Mouse (Mus musculus): Measurements from ENCODE around the gene Rhbdf1.
"Not testable (repeated sequence)": the region's sequence is repeated elsewhere in the genome, so short reads cannot be mapped to it uniquely, and the experiment has no call there.

Gene Rhbdf1

DNA sequence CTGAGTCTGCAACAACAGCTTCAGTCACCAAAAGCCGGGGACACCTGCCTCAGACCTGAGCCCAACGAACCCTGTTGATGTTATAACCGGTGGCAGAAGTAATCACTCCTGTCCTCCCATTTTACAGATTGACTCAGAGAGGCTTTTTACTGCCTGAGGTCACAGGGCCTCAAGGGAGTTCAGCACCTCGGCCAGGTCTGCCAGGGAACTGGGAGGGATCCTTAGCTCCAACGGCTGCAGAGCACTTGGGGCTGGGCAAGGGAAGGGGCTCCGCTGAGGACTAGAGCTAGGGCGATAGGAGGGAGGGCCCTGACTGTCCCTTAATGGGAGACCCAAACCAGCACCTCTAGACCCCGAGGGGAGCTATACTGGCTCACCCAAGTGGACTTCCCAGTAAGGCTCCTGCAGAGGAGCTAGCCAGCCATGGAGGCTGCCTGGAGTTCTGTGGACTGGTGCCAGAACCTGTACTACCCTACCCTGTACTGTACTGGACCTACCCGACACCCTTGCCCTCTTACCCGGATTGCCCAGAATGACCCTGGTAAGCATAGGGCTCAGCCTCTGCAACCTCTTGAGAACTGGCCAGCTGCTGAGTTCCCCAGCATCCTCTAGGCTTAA is 1.4 kb downstream of the Rhbdf1 start:
- DNase-seq, result no peak

DNA sequence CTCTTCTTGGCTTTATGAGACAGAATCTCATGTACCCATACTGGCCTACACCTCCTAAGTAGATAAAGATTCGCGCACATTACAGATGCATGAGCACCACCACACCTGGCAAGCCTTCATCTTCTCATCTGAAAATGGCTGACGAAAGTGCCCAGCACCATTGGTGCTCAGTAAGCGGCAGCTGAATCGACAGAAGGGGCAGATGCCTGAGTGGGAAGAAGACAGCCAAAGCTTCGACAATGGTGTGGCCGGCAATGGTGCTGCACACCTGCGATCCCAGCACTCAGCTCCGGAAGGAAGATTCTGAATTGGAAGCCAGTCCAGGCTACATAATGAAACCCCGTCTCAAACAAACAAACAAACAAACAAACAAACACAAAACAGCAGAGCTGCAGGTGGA is 2.8 kb downstream of the Rhbdf1 start:
- no peak for DNase-seq

DNA sequence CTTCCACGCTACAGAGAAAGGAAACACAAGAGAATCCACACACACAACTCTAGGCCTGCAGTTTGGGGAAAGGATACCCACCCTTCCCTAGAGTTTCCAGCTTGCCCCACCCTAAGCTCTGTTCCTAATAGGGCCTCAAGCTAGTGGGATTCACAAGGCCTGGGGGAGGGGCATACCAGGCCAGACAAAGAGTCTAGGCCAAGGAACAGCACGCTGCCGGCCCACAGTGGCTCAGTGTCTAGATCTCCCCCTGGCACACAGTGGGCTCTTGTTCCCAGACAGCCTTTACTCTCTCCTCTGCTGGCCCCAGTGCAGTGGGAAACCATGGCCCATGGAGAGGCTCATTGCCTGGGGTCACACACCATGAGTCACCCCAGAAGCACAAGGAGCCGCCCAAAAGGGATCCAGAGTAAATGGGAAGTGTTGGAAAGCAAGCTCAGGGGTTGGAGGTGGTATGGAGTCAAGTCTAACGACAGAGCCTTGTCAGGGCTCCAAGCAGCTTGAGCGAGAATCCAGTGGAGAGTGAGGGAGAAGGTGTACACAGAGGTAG is 3.5 kb downstream of the Rhbdf1 start:
- no peak for DNase-seq

DNA sequence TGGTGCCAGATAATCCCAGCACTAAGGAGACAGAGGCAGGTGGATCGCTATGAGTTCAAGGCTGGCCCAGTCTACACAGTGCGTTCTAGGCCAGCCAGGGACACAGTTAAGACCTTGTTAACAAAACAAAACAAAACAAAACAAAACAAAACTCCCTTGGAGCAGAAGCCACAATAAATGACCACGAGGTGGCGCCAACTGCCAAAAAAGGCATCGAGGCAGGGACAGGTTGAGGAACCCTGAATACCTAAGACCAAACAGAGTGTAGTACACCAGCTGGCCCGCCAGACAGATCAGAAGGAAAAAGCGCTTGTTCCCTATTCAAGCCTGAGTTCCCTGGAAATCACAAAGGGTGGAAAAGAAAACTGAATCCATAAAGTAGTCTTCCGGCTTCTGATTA is 5.2 kb downstream of the Rhbdf1 start:
- peak; percentile 79 for DNase-seq

DNA sequence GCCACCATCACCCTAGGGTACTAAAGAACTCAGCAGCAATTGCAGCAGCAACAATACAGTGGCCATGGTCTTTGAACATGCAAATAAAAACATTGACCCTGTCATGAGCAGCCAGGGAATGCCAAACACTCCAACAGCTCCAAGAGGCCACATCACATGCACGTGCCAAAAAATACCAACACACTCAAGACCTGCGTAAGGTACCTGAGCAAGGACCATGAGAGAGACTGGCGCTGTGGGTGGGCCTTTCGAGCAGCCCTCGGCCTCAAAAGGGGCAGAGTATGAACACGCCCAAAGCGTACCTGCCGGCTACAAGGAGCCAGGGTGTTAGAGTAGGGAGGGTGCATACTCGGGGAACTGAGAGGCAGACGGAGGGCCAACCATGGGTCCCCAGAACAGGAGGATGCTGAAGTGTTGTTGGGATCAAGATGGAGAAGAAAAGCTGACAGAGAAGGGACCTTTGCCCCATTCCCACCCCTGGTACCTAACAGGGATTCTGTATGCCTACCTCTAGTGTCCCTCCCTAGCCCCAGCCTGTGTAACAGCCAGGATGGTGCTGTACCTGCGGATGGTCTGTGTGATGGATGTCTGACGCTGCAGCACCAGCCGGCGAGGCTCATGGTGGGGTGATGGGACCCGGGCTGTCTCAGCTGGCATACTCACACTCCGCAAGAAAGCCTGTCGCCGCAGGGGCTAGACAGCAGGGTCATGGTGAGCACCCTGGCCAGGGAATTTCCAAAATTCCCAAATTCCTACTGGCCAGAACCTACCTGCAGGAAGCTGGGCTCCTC is 6.5 kb downstream of the Rhbdf1 start:
- no peak for DNase-seq

DNA sequence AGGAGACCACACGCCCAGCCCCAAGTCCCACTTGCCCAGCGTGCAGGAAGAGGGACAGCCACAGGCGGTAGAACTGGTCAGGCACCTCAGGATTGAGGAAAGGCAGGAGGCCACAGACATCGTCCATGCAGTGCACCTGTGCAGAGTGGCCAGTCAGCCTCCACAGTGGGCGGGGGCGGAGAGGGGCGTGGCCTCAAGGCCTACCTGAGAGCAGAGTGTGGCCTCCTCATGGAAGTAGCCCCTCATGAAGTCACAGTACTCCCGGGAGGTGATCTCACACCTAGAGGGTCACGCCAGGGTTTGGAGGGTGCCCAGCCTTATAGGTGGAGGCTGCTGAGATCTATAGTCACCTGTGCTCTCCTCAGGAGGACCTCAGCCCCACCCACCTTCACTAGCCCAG is 11.5 kb downstream of the Rhbdf1 start:
- no peak for DNase-seq

DNA sequence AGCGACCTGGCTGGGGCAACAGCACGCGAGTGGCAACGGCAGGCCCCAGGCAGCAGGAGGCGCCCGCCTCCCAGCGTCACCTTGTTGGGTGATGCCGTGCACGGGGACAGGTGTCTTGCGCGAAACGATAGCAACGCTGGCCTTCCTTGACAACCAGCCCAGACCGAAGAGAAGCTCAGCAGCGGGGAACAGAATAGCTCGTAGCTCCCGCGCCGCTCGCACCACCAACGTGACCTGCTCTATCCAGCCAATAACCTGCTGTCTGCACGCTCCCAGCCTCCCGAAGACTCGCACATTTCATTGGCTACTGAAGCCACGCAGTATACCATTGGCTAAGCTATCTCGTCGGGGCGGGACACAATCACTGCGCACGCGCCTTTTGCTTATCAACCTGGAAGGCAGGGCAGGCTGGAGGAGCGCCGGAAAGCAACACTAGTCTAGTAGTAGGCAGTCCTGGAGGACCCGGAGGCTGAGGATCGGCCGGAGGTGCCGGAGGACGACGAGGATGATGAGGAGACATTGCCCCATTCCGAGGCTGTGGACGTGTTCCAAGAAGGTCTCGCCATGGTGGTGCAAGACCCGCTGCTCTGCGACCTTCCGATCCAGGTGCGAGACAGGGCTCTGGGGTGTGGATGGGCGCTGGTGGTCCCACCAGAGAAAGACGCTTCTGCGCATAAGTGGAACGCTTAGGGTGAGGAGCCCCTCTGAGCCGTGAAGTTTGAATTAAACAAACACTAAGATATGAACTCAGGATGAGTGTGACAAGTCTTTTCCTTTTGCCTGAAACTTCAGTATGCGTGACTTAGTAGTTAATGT is 16.8 kb downstream of the Rhbdf1 start, which contains the start of gene Snrnp25:
Gene Snrnp25, plus strand, starts transcription at position 358 of the 816 bp plus-strand sequence.
- peak; percentile 99 for DNase-seq

DNA sequence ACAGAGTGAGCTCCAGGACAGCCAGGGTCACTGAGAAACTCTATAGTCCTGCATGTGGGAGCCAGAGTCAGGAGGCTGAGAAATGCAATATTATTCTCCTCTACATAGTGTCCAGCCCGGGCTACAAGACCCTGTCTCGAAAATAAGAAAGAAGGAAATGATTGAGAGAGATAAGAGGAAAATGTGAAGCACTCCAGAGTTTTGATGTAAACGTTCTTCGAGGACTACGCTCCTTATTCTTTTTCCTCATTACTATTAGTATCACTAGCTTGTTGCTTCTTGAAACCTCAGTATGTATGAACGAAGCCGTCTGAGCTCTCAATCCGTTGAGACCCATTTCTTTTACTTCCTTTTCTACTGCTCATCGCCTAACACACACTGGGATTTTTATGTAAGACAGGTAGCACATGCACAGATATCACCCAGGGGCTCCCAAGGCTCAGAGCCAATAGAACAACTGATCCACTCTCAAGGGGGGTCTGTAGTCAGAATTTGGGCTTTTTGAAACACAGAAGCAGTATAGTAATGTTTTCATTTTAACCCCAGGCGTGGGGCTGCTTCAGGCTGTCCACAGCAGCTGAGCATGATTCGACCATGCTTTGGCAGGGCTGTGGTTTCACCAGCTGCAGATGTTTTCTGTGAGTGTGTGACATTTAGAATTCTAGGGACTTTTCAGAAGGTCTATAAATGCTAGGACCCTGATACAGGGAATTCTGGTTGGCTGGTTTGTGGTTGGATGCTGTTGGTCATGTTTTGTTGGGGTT is 20.0 kb downstream of the Rhbdf1 start:
- no peak for DNase-seq

DNA sequence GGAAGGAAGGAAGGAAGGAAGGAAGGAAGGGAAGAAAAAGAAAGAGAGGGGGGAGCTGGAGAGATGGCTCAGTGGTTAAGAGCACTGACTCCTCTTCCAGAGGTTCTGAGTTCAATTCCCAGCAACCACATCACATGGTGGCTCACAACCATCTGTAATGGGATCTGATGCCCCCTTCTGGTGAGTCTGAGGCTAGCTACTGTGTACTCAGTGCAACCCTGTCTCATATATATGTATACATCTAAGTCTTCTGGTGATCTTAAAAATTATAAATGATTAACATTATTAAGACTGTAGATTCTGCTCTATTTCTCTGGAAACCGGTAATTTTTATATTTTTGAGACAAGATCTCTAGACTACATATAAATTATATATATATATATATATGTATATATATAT is 21.1 kb downstream of the Rhbdf1 start:
- DNase-seq, result not testable (repeated sequence)

DNA sequence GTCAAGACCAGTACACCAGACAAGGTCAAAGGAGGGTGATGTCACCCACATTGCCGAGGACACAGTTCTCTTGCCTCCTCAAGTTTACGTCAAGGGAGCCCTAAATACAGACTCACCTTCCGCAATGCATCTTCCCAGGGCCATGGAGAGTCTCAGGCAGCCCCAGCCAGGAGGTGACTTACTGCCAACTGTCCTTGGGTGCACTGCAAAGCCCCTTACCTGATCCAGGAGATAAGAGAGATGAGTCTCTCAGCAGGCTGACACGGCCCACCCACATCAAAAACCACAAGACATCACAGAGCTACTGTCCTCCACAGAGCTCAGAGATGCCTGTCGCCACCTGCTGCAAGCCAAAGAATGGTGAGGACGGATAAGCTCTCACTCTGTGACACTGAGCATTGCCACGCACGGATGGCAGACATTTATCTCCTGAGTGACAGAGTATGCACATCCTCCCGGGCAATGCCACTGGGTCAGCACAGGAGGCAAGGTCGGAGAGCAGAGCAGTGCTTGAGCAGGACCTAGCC is 22.0 kb downstream of the Rhbdf1 start, which contains the start of gene Il9r:
Gene Il9r, minus strand, starts transcription at position 205 of the 527 bp plus-strand sequence.
- DNase-seq, result no peak

DNA sequence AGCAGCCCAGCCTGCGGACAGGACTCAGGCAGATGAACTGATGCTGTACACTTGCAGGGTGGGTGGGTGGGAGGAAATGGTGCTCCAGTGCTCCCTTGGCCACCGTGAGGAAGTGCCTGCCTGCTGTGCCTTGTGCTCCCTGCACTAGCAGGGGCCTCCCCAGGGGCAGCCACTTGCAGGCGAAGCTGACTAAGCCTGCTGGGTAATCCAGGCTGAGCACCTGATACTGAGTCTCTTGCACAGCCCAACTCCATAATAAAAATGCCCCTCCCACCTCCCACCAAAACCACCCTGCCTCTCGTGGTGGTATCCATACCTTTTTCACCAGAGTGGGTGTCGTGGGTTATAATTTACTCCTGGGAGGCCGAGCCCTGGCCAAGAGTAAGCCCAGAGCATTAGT is 22.9 kb downstream of the Rhbdf1 start:
- no peak for DNase-seq

DNA sequence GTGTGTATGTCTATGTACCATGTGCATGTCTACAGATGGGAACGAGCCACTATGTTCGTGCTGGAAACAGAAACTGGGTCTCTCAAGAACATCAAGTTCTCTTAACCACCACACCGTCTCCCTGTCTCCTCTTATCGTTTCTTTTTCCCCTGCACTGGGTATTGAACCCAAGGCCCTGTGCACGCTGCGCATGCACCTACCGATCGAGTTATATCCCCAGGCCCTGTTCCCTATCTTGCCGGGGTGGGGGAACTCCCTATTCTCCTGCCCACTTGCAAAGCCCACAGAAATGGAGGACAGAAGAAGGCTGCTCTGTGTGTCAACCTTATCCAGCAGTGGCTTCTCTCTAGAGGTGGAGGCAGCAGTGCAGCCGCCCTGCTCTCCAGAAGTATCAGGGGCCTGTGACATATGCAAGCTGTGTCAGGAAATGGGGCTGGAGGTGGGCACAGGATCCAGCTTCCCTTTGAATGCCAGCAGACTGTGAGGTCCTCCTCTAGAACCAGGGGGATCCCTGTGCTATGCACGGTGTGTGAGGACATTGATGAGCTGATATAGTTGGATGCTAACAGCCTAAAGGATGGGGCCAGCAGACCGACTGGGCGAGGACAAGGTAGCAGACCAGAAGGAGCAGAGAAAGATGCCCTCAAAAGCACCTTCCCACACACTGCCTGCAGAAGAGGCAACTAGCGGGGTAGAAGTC is 23.7 kb downstream of the Rhbdf1 start:
- no peak for DNase-seq

DNA sequence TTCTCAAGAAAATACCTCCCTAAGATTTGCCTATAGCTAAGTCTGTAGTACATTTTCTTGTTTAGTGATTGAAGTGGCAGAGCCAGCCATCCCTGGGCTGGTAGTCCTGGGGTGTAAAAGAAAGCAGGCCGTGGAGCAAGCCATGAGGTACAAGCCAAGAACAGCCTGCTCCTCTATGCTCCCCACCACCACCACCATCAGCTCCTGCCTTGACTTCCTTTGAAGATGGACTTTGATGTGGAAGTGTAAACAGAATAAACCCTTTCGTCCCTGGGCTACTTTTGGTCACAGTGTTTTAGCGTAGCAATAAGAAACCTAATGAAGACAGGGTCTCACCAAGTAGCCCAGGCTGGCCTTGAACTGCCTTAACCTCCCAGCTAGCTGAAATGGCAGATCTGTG is 24.3 kb downstream of the Rhbdf1 start:
- DNase-seq, result no peak

DNA sequence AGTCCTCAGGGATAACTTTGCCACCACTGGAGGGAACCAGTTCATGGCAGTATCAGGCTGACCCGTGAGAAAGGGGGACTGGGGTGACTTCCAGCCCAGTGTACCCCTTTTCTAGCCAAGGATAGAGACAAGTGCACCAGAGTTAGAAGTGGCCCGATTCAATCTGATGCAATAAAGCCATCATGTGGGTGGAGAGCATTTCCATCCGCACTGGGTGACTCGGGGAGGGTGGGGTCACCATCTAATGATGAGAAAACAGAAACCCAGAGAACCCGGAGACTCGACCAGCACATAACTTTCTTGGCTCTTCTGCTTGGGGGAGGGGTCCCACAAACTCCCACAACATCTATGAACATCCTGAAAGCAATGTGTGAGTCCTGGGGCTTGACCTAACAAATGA is 25.4 kb downstream of the Rhbdf1 start:
- no peak for DNase-seq

DNA sequence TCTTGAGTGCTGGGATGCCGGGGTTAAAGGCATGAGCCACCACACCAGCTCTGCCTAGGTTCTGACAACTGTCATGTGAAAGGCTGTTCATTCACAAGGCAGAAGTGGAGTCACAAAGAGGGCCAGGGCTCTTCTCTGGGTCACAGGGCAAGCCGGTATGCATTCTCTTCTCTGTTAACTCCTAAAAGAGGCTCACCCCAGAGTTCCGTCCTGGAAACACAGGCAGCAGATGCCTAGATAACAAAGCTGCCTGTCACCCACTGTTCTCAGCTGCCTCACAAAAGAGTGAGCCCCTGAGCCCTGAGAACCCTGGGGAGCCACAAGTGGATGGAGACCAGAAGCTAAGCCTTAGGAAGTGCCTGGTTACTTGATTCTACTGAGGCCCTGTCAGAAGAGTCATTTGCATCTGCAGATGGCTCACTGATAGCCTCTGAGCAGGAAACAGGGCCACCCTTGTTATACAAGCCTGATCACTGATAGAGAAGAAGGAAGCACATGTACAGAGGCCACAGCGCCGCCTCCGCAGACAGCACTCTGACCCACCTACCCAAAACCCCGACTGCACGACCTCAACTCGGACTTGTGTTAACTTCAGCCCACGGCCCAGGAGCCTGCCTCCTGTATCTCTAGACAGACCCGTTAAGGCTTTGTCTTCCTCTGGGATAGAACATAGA is 26.1 kb downstream of the Rhbdf1 start:
- no peak for DNase-seq

DNA sequence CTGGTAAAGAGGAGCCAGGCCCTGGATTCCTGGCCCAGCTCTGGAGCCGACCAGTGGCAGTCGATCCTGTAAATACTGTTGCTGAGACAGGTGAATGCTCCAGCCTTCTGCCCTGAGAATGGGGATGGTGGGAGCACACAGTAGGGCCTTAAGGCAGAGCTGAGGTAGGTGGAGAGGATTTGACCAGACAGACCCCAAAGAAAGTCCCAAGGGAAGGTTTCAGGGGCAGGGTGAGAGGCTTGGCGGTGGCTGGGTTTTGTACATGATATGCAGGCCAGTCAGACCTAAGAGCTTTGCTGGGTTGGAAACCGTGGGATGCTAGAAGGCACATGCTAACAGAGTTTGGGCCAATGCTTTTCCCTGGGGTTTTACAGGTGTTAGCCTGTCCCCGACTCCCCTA is 27.5 kb downstream of the Rhbdf1 start:
- DNase-seq, result no peak

DNA sequence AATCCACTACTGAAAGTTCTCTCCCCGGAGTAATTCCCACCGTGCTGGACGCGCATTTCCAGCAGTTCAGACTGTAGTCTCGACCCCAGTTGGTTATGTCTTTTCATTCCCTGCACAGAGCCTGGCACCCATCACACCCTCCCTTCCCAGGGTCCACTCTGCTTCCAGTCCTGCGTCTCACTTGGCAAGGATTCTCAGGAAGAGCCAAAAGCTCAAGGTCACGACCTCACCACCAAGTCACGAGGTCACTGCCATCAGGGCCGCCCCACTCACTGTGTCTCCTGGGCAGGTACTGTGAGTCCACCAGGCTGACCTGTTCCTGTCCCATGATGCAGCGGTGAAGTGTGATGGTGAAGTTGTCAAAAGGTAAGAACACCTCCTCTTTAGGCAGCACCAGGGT is 28.0 kb downstream of the Rhbdf1 start:
- DNase-seq, result no peak

DNA sequence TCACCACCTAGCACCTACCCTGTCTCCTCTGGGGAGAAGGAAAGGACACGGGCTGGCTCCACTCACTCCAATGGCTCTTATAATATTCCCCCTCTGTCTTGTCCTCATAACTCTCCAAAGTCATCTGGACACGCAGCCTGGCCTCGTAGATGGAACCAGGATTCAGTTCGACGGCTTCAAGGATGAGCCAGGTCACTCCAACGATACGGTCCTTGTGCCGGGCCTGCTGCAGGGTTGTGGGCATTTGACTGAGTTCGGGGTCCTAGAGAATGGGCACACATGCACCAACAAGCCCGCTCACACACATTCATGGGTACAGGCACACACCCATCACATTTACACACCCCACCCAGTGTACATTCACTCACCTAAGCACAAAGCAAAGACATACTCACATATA is 28.9 kb downstream of the Rhbdf1 start:
- DNase-seq, result no peak

DNA sequence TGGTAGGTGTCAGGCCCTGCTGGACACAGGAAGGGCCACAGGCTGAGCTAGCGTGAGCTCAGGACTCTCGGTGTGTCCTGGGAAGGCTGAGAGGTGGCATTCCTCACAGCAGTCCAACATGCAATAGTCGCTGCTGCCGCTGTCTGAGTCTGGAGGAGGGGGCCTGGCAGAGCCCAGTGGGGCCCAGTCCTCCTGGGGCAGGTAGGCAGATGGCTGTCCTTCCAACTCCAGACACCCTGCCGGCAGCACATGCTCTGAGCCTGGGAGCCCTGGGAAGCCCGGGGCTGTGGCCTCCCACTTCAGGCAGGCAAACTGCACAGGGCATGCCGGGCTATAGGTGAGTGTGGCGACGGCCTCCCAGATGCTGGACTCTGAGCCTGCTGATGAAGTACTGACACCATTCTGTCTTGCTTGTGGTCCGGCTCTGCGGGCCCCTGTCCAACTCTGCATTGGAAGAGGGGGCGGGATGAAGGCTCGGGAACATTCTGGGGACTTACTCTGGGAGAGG is 31.4 kb downstream of the Rhbdf1 start:
- DNase-seq, result no peak

DNA sequence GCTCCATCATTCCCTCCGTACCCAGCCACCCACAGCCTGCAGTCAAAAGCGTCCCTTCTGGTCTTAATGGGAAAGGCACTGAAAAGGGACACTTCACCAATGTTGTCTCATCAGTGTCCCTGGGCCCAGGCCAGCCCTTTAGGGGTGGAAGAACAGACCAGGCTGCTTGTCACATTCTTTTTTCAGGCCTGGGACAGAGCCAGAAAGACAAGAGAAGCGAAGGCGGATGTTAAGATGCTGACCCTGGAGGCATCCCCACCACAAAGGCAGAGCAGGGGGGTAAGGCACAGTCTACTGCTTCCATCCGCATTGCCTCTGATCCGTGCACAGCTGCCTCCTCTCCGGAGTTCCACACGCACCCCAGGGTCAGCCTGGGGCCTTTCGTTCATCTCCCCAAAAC is 32.0 kb downstream of the Rhbdf1 start:
- no peak for DNase-seq

DNA sequence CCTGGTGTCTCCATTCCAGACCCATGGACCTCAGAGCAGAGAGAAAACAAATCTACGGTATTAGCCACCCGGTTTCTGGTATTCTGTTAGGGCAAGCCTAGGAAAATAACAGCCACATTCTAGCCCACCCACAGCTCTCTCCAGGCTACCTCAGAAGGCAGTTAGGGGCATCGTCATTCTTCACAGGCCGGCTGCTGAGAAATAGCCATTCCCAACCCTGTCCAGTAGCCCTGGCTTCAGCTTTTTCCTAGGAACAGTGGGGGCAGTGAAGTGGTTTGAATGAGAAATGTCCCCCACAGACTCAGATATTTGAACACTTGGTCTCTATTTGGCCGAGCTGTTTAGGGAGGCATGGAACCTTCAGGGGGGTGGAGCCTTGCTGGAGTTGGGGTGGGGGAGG is 32.7 kb downstream of the Rhbdf1 start:
- DNase-seq, result no peak

Data from kidney, adult 9 months (tissue).